Mouse (Mus musculus) liver, embryonic 14.5 days (tissue): ENCODE results near the gene Kcnj15.

ENCODE experiments used
- CTCF ChIP-seq: IDR thresholded peaks from 2 replicates; pipeline ENCODE4 v1.5.1; 2016; ENCODE audit warnings: antibody characterized with exemption, low read depth, control low read depth
- EP300 ChIP-seq: IDR thresholded peaks from 2 replicates; pipeline ENCODE4 v1.6.1; 2016; ENCODE audit warnings: antibody characterized with exemption, low read depth

- TF ChIP-seq CTCF, result no peak
- TF ChIP-seq EP300, result no peak
Observed at GRCm38 (mm10) chr16:95256648-95257047, 710 bp upstream of the Kcnj15 start.
